Mouse (Mus musculus) embryonic facial prominence, embryonic 15.5 days (tissue): ENCODE measurements around the gene Anks1b. TPM values are rescaled to one million over a fixed set of nuclear protein-coding genes. Genes with fewer than 3 reads are reported as not detected.

ENCODE experiments used
- ATAC-seq: fragments of 200-750 bp; cut with Nextera tagmentation; 2 replicates; pipeline ENCODE4 v1.8.0; 2017; ENCODE audit warnings: low read depth, moderate TSS enrichment; ENCODE audit not compliant: insufficient number of reproducible peaks, low FRiP score, low TSS enrichment
- H3K27ac ChIP-seq: fragments of 300-500 bp; sonication (generic); replicated peaks from 2 replicates; pipeline ENCODE4 v1.5.1; 2015; ENCODE audit warnings: mild to moderate bottlenecking, inconsistent platforms
- H3K27me3 ChIP-seq: fragments of 300-500 bp; sonication (generic); 2 replicates; pipeline ENCODE4 v1.6.1; 2015; ENCODE audit warnings: inconsistent platforms
- H3K36me3 ChIP-seq: fragments of 300-500 bp; sonication (generic); 2 replicates; pipeline ENCODE4 v1.6.1; 2015; ENCODE audit warnings: mild to moderate bottlenecking, inconsistent platforms
- H3K4me1 ChIP-seq: fragments of 300-500 bp; sonication (generic); 2 replicates; pipeline ENCODE4 v1.6.1; 2015; ENCODE audit warnings: inconsistent platforms
- H3K4me2 ChIP-seq: fragments of 300-500 bp; sonication (generic); replicated peaks from 2 replicates; pipeline ENCODE4 v1.6.1; 2015; ENCODE audit warnings: mild to moderate bottlenecking, inconsistent platforms
- H3K4me3 ChIP-seq: fragments of 300-500 bp; sonication (generic); replicated peaks from 2 replicates; pipeline ENCODE4 v1.5.1; 2015; ENCODE audit warnings: mild to moderate bottlenecking, inconsistent platforms
- H3K9ac ChIP-seq: fragments of 300-500 bp; sonication (generic); 2 replicates; pipeline ENCODE4 v1.6.1; 2015; ENCODE audit warnings: inconsistent platforms
- H3K9me3 ChIP-seq: fragments of 300-500 bp; sonication (generic); replicated peaks from 2 replicates; pipeline ENCODE4 v1.6.1; 2016; ENCODE audit warnings: inconsistent platforms
- WGBS: fragments of 180-500 bp; shearing (Covaris S2); methylation state at CpG from one replicate; pipeline ENCODE4 v1.1.7; 2015; 5-methylcytosine and 5-hydroxymethylcytosine counted together
- polyA plus RNA-seq: library from polyadenylated mRNA; unstranded; fragments of >200 nt; fragmentation: Nextera tagmentation; extraction: Ambion mirVana; gene quantifications from 2 replicates; pipeline ENCODE4 v1.2.1, GENCODE M21; 2015

Anks1b gene
- polyA plus RNA-seq, 1 experiment from 2014 or later, result 2.0 TPM

GRCm38 (mm10) chr10:90940521-90941520, 1067.5 kb downstream of the Anks1b start:
- H3K36me3 ChIP-seq, result no peaks in the 10 kb centered on the region
- H3K4me1 ChIP-seq, result no peaks in the 10 kb centered on the region
- H3K4me3 ChIP-seq, result no peak overlapping the region
- 74% methylated on average over 15 of the region's 15 CpGs for WGBS
- no peak overlapping the region for H3K9ac ChIP-seq
- no peak for ATAC-seq
- H3K27me3 ChIP-seq, result no peaks in the 10 kb centered on the region
- H3K4me2 ChIP-seq, result no peak overlapping the region
- no peaks in the 10 kb centered on the region for H3K9me3 ChIP-seq
- no peak overlapping the region for H3K27ac ChIP-seq

- WGBS, result 77% methylated on average over 14 of the region's 14 CpGs
- no peaks in the 10 kb centered on the region for H3K4me1 ChIP-seq
- H3K4me2 ChIP-seq, result no peak overlapping the region
- no peak for ATAC-seq
- H3K9ac ChIP-seq, result no peak overlapping the region
- no peak overlapping the region for H3K4me3 ChIP-seq
- no peaks in the 10 kb centered on the region for H3K27me3 ChIP-seq
- H3K27ac ChIP-seq, result no peak overlapping the region
- H3K9me3 ChIP-seq, result no peaks in the 10 kb centered on the region
- no peaks in the 10 kb centered on the region for H3K36me3 ChIP-seq
Observed at GRCm38 (mm10) chr10:90942001-90942700, 1068.8 kb downstream of the Anks1b start.

- WGBS, result 57% methylated on average over 6 of the region's 6 CpGs
- H3K9ac ChIP-seq, result no peak overlapping the region
- ATAC-seq, result no peak; the same call in 1 of the 2 replicates
- no peaks in the 10 kb centered on the region for H3K27me3 ChIP-seq
- no peaks in the 10 kb centered on the region for H3K9me3 ChIP-seq
- no peak overlapping the region for H3K4me3 ChIP-seq
- no peak overlapping the region for H3K4me2 ChIP-seq
- no peak overlapping the region for H3K27ac ChIP-seq
- H3K4me1 ChIP-seq, result no peaks in the 10 kb centered on the region
- no peaks in the 10 kb centered on the region for H3K36me3 ChIP-seq
Observed at GRCm38 (mm10) chr10:90947043-90947442, 1073.7 kb downstream of the Anks1b start.

GRCm38 (mm10) chr10:90947608-90948373, 1074.5 kb downstream of the Anks1b start:
- no peak overlapping the region for H3K4me2 ChIP-seq
- H3K36me3 ChIP-seq, result no peaks in the 10 kb centered on the region
- no peaks in the 10 kb centered on the region for H3K27me3 ChIP-seq
- no peak overlapping the region for H3K27ac ChIP-seq
- WGBS, result 82% methylated on average over 18 of the region's 18 CpGs
- H3K4me1 ChIP-seq, result no peaks in the 10 kb centered on the region
- H3K9me3 ChIP-seq, result no peaks in the 10 kb centered on the region
- no peak overlapping the region for H3K4me3 ChIP-seq
- H3K9ac ChIP-seq, result no peak overlapping the region
- ATAC-seq, result no peak

GRCm38 (mm10) chr10:90953103-90953709, 1079.9 kb downstream of the Anks1b start:
- Histone ChIP-seq H3K27ac (no peak overlapping the region), H3K36me3 (no peaks in the 10 kb centered on the region), H3K27me3 (no peaks in the 10 kb centered on the region), H3K4me3 (no peak overlapping the region), H3K4me2 (no peak overlapping the region), H3K4me1 (no peaks in the 10 kb centered on the region), H3K9me3 (no peaks in the 10 kb centered on the region), H3K9ac (no peak overlapping the region)
- 80% methylated on average over 15 of the region's 15 CpGs for WGBS
- ATAC-seq, result no peak

GRCm38 (mm10) chr10:90953821-90954220, 1080.5 kb downstream of the Anks1b start:
- Histone ChIP-seq H3K36me3 (no peaks in the 10 kb centered on the region), H3K27me3 (no peaks in the 10 kb centered on the region), H3K9ac (no peak overlapping the region), H3K9me3 (no peaks in the 10 kb centered on the region), H3K27ac (no peak overlapping the region), H3K4me1 (no peaks in the 10 kb centered on the region), H3K4me2 (no peak overlapping the region), H3K4me3 (no peak overlapping the region)
- 56% methylated on average over 6 of the region's 6 CpGs for WGBS
- ATAC-seq, result no peak

GRCm38 (mm10) chr10:90960374-90960773, 1087.1 kb downstream of the Anks1b start:
- no peak for ATAC-seq
- H3K9me3 ChIP-seq, result no peaks in the 10 kb centered on the region
- WGBS, result 63% methylated on average over 7 of the region's 7 CpGs

GRCm38 (mm10) chr10:90964511-90964910, 1091.2 kb downstream of the Anks1b start:
- H3K4me1 ChIP-seq, result peaks cover 24% of the 10 kb centered on the region
- no peak overlapping the region for H3K27ac ChIP-seq
- H3K9ac ChIP-seq, result no peak overlapping the region
- no peaks in the 10 kb centered on the region for H3K9me3 ChIP-seq
- 29% methylated on average over 9 of the region's 9 CpGs for WGBS
- no peaks in the 10 kb centered on the region for H3K36me3 ChIP-seq
- no peak overlapping the region for H3K4me2 ChIP-seq
- H3K4me3 ChIP-seq, result no peak overlapping the region
- ATAC-seq, result no peak
- peaks cover 29% of the 10 kb centered on the region for H3K27me3 ChIP-seq

More at GRCm38 (mm10) chr10:90960374-90960773, 1087.1 kb downstream of the Anks1b start:
- Histone ChIP-seq H3K27me3 (no peaks in the 10 kb centered on the region), H3K4me1 (0 out of 2 replicates have a peak, but pooled peaks cover 3% of the 10 kb centered on the region), H3K27ac (no peak overlapping the region), H3K4me2 (no peak overlapping the region), H3K36me3 (no peaks in the 10 kb centered on the region), H3K9ac (no peak overlapping the region), H3K4me3 (no peak overlapping the region)

- no peak for ATAC-seq
- H3K4me1 ChIP-seq, result peaks cover 29% of the 10 kb centered on the region
- H3K9me3 ChIP-seq, result no peaks in the 10 kb centered on the region
- no peaks in the 10 kb centered on the region for H3K36me3 ChIP-seq
- no peak overlapping the region for H3K27ac ChIP-seq
- no peak overlapping the region for H3K4me2 ChIP-seq
- WGBS, result 38% methylated on average over 14 of the region's 14 CpGs
- peaks cover 29% of the 10 kb centered on the region for H3K27me3 ChIP-seq
- H3K4me3 ChIP-seq, result no peak overlapping the region
- no peak overlapping the region for H3K9ac ChIP-seq
Observed at GRCm38 (mm10) chr10:90965671-90966315, 1092.5 kb downstream of the Anks1b start.

- Histone ChIP-seq H3K4me1 (peaks cover 29% of the 10 kb centered on the region), H3K27me3 (peaks cover 29% of the 10 kb centered on the region), H3K9me3 (no peaks in the 10 kb centered on the region), H3K36me3 (no peaks in the 10 kb centered on the region), H3K9ac (no peak overlapping the region), H3K4me3 (no peak overlapping the region), H3K27ac (no peak overlapping the region), H3K4me2 (no peak overlapping the region)
- ATAC-seq, result no peak; the same call in 1 of the 2 replicates
- WGBS, result 15% methylated on average over 9 of the region's 9 CpGs
Observed at GRCm38 (mm10) chr10:90966821-90967220, 1093.5 kb downstream of the Anks1b start.
